Mouse (Mus musculus) fat pad, adult 2 months (tissue): ENCODE results near the gene D3Ertd254e.
"Not testable (repeated sequence)": the region's sequence is repeated elsewhere in the genome, so short reads cannot be mapped to it uniquely, and the experiment has no call there.

Experiments used
- DNase-seq: peaks from one replicate; pipeline ENCODE4 v3.0.0-alpha.2; 2011; ENCODE audit warnings: low read depth, low spot score; ENCODE audit errors: extremely low read depth

Gene D3Ertd254e

DNA sequence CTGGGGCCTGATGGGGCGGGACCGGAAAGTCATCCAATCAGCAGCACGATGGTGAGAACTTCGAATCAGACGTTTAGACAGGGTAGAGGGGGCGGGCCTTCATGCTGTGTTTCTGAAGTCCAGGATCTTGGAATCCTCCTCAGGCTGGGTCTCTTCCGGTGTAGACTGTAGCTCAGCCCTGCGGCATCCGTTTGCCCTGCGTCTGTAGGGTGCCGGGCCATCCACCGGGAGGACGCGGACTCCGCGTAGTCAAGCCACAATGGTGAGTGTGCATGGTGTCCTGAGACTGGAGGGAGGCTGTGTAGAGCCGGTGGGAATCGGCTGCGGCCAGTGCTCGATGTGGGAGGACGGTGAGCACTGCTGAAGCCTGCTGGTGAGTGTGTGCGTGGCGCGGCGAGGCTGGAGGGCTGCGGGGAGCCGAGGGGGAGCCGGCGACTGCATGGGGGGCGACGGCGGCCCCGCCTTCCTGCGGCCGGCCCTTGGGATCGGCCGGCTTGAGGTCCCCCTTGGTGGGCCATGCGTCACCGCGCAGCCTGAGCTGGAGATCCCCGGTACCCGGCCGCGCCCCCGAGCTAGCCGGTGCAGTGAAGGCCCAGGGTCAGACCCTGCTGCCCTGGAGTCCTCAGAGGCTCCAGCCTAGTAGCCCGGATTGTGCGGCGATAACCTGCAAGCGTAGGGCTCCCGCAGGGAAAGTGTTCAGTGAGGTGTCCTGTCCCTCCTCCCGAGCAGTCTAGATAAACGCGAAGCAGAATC is at the start of gene D3Ertd254e:
Gene D3Ertd254e (plus strand): TSS at position 84 of the 753 bp plus-strand sequence.
- DNase-seq = no peak

DNA sequence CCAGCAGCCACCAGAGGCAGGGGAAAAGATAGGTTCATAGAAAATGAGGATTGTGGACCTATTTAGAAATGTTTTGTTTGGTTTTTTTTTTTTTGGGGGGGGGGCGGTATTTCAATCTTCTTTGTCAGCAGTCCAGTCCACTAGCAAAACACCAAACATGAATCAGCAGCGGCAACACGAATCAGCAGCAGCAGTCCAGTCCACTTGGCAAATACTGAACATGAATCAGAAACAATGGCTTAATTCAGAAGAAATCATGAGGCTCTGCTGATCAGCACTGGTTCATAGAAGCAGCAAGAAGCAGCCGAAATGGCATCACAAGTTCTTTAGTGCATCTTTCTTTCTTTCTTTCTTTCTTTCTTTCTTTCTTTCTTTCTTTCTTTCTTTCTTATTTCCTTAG is 34.7 kb upstream of the D3Ertd254e start:
- DNase-seq = no peak

DNA sequence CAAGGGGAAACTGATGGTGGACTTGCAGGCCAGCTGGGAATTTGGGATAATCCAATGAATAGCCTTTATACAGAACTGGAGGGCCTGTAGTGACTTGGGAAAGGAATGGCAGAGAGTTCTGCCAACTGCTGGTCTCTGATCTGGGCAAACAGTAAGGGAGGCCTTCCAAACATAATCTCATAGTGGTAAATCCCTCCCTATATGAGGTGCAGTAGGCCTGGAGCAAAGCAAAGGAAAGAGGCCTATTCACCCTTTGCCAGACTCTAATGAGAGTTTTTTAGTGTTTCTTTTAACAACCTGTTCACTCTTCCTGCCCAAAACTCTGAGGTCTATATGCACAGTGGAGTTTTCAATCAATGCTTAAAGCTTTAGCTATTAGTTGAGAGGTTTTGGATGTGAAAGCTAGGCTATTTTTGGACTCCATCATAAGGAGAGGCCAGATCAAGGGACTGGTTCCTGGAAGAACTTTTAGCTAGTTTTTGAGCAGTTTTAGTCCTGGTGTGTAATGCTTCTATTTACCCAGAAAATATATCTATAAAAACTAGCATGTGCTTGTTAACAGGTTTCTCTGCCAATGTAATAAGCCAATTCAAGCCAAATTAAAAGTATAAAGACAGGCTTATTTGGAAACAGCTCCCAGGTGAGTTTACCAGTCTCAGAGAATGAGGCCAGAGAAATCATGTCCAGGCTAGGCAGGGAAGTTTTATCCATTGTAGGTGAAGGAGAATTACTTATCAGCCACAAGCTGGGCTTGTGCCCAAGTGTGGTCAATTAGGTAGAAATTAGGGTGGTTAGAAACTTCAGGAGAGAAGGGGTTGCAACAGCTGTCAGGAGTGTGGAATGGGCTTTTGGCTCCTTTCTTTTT is 30.9 kb upstream of the D3Ertd254e start:
- DNase-seq = peak; percentile 80

DNA sequence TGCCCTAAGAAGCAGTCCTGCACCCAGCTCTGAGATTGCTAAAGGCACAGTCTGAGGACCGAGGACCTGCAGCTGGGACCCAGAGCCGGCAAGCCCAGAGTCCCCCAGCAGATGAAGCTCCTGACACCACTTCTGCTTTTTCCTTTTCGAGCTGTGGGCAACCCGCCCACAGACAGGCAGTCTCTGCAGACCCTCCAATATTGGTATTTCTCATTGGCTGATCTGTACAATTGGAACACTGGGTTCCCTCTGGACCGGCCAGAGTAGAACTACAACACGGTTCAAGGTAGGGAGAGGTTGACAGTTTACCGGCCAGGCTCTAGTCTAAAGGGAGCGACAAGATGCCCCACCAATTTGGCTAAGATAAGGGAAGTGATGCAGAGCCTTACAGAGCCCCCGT is 24.6 kb upstream of the D3Ertd254e start:
- not testable (repeated sequence) for DNase-seq

DNA sequence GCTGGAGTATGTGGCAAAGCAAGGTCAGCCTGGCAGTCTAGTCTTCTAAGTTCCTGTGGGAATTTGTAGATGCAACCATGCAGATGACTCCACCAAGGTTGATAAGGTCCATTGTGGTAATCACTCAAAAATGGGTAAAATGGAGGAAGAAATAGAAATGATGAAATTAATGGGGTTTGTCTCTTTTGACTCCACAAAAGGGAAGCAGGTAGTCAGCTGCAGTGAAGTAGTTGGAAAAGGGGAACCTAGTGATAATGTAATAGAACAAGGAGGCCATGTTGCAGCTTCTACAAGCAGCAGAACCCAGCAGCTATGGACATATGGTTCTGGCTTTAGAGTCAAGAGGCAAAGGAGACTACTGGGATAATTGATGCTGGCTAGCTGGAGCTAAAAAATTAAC is 14.7 kb upstream of the D3Ertd254e start:
- no peak for DNase-seq

DNA sequence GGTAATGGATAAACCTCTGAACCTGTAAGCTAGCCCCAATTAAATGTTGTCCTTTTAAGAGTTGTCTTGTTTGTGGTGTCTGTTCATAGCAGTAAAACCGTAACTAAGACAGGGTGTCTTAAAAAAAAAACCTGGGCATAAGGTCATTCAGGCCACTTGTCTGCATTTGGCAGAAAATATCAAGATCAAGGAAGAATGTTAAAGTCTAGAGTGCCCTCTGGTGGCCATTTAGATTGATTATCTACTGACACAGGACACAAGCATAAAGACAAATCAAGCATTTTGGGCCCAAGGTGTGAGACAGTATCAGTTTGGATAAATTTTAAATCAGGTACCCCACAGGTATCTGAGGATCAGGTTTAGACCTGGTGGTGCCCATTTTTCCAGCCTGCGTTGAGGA is 13.3 kb upstream of the D3Ertd254e start:
- no peak for DNase-seq

DNA sequence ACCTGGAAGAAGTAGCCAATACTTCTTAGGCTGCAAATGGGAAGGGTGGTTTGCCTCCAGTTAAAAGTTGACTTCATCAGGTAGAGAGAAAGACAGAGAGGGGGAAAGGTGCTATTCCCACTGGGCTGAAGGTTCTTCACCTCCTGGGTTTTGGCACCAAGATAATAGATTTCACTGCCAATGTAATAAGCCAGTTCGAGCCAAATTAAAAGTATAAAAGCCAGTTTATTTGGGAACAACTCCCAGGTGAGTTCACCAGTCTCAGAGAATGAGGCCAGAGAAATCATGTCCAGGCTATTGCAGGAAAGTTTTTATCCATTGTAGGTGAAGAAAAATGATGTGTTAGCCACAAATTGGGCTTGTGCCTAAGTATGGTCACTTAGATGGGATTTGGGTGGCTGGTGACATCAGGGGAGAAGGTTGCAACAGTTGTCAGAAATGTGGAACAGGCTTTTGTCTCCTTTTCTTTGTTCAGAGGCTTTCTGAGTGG is 12.6 kb upstream of the D3Ertd254e start:
- peak; percentile 94 for DNase-seq

DNA sequence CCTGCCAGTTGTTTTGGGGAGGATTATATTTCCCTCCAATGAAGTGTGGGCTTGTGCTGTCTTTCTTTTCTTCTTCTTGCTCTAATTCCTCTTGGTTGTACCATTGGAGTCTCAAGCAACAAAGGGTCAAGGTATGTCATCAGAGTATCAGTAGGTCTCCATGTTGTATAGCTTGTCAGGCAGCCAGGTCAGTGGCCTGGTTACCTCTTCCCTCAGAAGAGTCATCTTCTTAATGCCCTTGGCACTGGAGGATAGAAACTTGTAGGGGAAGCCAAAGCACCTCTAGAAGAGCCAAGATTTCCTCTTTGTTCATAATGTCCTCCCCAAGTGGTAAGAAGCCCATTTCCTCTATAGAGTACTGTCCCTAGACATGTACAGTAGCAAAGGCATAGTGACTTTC is 11.8 kb upstream of the D3Ertd254e start:
- peak; percentile 89 for DNase-seq

DNA sequence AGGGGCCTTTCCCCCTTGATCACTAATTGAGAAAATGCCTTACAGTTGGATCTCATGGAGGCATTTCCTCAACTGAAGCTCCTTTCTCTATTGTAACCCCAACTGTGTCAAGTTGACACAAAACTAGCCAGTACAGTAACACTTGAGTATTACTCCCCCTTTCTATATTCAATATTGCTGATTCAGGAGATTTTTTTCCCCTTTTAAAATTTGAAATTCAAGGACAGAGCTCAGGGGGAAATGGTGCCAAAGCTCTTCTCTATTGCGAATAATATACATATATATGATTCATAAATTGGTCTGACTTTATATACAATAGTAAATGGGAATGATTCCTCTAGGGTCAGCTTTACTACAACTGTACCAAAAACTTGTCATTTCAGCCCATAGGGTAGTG is 282 bp upstream of the D3Ertd254e start:
- no peak for DNase-seq

DNA sequence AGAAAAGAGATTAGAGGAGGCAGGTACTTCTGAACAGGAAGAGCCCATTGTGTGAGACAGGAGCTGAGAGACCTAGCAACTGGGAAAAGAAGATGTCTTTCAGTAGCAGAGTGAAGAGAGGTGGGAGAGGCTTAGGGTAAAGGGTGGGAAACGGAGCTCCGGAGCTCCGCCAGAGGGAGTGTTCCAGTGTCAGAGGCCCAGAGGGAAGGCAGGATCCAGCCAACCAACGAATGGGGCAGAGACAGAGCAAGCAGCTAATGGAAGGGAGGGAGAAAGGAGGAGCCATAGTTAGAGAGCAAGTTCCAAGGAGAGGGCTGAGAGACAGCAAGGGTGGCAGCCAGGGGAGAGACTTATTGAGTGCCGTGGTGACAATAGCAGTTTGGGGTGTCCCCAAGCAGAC is 4.5 kb downstream of the D3Ertd254e start:
- no peak for DNase-seq

DNA sequence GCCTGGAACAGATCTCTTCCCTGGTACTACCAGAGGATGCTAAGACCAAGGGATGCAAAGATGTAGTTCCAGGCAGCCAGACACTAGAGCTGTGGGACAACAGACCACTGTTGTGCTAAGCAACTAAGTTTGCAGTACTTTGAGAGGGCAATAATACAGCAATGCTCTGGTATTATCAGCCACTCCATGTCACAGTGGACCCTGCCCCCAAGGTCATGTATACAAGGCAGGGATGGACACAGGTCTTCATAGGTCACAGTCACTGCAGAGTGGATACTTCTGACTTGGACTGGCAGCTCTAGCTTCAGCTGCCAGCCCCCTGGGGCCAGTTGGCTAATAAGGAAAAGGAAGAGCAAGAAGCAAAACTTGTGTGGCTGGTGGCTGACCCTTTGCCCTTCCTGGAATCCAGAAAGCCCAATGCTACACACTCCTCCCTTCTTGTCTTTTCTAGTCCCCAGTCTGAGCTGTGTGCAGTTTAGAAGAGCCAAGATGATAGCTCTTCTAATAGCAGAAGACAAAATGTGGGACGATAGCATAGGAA is 19.9 kb downstream of the D3Ertd254e start:
- DNase-seq = no peak

DNA sequence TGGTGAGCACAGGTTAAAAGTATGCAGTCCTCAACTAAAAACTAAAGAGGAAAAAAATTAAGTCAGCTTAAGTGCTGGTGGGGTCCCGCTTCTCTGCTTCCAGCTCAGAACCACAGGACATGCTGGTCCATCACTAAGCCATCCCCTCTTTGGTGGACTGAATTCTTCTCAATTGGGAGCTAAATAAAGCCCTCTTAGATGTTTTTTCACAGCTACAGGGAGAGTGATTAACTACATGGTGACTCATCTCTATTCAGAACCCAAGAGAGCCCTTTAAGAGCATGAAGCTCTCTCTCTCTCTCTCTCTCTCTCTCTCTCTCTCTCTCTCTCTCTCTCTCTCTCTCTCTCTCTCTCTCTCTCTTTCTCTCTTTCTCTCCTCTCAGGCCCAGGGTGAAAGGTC is 20.5 kb downstream of the D3Ertd254e start:
- DNase-seq = no peak

DNA sequence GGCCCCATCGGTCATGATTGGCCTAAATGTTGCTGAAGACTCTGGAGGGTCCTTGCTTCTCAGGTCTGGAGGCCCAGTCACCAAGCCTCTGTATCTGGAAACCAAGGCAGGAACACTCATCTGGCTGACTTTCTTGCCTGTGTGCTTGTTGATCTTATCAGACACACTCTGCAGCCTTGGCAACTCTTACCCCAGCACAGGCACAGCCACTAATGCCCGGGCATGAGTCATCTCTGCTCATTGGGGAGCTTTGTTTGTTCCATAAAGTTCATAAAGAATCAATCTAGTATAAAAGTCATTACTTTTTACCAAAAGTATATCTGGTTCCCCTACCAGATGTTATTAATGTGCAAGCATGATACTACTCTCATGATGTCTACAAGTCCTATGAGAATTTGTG is 22.9 kb downstream of the D3Ertd254e start:
- no peak for DNase-seq

DNA sequence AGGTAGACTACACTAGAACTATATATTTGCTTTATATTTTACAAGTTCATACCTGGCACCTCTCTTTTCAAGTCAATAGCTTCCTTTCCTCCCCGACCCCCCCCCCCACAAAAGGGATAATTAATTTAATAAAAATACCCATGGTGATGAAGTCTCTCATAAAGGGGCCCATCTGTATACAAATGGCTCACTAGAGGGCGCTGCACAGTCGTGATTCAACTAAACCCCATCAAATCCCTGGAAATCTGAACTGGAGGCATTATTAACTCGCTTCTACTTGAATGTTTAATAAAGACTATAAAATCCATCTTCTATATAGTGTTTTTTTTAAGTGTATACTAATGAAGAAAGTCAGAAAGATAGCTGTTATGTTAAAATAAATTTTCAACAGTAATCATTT is 30.7 kb downstream of the D3Ertd254e start:
- no peak for DNase-seq

DNA sequence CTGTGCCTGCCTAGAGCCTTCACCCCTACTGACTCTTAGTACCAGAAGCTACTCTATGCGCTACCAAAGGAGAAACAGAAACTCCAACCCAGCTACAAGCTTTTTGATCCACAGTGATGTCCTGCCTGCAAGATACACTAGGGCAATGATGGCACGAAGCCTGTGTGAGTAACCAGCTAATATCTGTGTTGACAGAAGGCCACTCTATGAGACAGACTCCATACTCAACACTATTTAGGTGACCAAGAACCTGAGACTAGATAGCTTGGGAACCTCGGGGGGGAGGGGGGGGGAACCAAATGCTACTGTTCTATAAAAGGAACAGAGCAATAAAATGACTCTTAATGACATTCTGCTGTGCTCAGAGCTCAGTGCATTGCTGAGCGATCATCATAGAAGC is 35.7 kb downstream of the D3Ertd254e start:
- DNase-seq = no peak

DNA sequence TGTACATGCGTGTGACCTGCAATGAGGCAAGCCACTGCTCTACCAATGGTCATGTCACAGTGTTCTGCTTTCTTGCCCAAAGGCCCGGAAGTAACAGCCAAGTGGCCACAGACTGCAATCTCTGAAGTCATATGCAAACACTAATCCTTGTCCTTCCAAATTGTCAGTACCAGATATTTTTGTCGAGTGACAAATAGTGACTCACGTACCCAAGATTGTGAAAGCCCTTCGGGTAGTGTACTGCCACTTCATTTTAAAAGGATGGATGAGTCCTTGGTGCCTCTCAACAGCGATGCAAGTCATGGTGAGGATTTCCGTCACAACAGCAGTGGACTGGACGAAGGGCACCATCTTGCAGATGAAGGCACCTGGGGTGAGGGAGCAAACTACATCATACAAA is 38.4 kb downstream of the D3Ertd254e start:
- no peak for DNase-seq

DNA sequence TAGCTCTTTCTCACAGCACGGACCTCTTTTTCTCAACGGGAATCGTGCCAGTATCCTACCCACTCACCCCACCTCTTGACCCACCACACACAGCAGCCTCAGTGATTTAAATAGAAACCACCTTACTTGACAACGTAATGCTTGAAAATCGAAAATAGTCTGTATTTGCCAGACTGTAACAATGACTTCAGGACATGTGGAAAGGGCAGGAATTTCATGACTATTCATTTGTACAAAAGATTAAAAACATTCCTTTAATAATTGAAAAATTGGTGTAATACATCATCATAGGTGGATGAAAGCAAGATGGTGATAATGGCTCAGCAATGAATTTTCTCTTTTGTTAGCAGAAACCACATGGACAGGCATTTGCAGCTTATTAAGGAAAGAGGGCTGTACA is 50.3 kb downstream of the D3Ertd254e start:
- no peak for DNase-seq

DNA sequence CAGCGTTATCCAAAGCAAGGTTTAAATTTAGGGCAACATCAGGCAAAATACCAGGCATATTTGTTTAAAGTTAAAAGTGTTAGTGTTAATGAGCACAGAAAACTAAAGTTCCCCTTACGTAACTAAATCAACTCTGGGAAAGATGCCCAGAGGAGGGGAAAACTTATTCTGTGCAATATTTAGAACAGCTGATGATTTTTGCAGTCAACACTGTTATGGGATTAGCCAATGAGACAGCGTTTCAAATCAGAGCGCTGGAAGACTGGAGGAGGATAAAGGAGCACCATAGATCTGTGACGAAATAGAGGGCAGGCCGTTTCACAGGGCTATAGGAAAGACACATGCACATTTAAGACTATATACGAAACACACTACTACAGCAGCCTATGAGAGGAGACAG is 52.1 kb downstream of the D3Ertd254e start:
- DNase-seq = no peak

DNA sequence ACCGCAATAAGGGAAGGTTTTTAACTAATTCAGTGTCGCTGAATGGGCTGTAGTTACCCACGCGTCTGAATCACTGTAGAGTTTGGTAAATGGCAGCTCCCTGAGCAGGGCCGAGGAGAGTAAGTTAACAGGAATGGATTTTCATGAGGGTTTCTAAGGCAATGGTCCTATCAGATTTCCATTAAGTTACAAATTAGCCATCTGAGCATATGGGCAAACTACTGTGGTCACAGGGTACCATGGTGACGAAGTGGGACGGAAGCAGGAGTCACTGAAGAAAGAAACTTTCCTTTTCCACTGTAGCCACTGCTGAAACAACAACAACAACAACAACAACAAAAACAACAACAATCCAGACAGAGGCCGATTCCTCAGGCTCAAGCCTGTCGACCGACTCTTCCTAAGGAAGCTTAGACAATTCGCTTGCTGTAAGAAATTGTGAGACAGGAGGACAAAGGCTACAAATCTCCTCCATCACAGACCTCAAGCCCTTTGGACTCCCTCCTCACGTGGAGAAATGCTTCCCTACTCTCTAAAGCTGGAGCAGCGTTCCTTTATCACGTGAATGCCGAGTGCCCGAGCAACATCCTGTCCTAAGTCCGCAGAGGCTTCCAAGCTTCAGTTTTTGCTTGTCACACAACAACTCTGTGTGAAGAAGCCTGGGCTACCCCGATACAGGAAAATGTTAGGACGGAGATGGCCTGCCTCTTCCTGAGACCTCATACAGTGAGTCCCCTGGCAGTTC is 56.9 kb downstream of the D3Ertd254e start:
- DNase-seq = no peak

DNA sequence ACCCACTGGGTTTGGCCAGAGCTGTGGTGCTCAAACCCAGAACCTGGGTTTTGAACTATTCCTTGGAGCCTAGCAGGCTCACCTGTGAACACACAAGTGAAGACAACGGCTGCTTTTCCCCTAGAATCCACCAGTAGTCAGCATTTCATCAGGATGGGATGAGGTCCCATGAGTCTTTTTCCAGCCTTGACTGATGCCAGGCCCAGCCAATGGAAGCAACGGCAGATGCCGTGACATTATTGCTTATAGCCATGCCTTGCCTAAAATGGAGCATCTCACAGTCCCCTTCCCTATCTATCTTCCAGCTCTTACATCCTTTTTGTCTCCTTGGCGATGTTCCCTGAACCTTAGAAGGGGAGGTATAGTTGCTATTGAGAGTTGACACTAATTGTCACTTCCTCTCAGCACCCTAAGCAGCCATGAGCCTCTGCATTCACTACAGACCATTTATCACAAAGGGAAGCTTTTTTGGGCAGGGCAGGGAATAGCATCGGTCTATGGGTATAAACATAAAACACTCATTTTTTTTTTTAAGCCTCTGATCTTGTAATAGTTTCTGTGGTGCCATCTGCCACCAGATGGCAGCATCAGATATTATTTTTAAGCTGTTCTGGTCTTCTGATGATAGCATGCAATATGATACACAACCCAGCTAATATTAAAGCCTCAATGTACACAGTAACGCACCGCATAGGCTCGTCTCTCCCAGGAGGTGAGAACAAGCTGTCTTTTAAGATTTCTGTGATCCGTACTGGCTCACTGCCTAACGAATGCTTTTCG is 59.1 kb downstream of the D3Ertd254e start:
- DNase-seq = no peak
